Mouse (Mus musculus): ENCODE results near the gene Dixdc1. TPM values are rescaled to one million over a fixed set of nuclear protein-coding genes. Genes with fewer than 3 reads are reported as not detected.

Gene Dixdc1
- polyA plus RNA-seq (2012; rRNA removed): 4.6 and 5.3 TPM in 2 replicates

- peak within 1 kb of the TSS; percentile 48 for H3K27ac ChIP-seq (ENCODE audit: insufficient read depth, low read depth, low read length)
- H3K36me3 ChIP-seq (ENCODE audit: control insufficient read depth, insufficient read depth, low read length): no peaks in the 10 kb centered on the region; the same call in 1 of the 2 replicates
- H3K27me3 ChIP-seq (replicated peaks; ENCODE audit: control insufficient read depth, insufficient read depth, low read length): no peaks in the 10 kb centered on the region
- peak; percentile 97 for DNase-seq
- TF ChIP-seq CTCF (conservative IDR thresholded peaks at IDR 0.05; ENCODE audit: insufficient read depth, insufficient read length, low read depth, low read length): no peak
- TF ChIP-seq POLR2A (IDR thresholded peaks at IDR 0.05; ENCODE audit: low read depth, low read length): no peak
- H3K4me3 ChIP-seq (ENCODE audit: insufficient read depth, low read depth, low read length): peak within 1 kb of the TSS; percentile 11; the same call in 1 of the 2 replicates
- no peaks in the 10 kb centered on the region; the same call in 1 of the 2 replicates for H3K4me1 ChIP-seq (ENCODE audit: control insufficient read depth, insufficient read depth, low read length)
- 10% methylated on average over 36 of the region's 36 CpGs for WGBS
Observed at GRCm38 (mm10) chr9:50738914-50739870, at the start of gene Dixdc1. Gene Dixdc1 (minus strand): TSS chr9:50739517.

DNA sequence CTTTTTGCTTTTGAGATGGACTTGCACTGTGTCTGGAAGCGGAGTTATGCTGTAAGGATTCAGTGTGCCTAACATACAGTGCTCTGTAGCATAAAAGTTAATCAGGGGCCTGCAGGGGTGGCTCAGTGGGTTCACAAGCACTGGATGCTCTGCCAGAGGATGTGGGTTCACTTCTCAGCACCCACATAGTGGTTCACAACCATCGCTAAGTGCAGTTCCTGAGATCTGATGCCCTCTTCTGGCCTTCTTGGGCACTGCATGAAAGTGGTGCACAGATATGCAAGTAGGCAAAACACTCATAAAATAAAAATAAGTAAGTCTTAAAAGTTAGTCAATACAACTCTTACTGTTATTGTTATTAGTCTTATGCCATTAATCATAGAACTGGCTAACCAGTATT, 42.8 kb upstream of the Dixdc1 start:
- DNase-seq: peak; percentile 45
- no peaks in the 10 kb centered on the region for H3K36me3 ChIP-seq (ENCODE audit: control insufficient read depth, insufficient read depth, low read length)
- TF ChIP-seq POLR2A (IDR thresholded peaks at IDR 0.05; ENCODE audit: low read depth, low read length) (no peak), CTCF (conservative IDR thresholded peaks at IDR 0.05; ENCODE audit: insufficient read depth, insufficient read length, low read depth, low read length) (peak; percentile 55)
- H3K4me3 ChIP-seq (ENCODE audit: insufficient read depth, low read depth, low read length): no peak overlapping the region
- no peak overlapping the region for H3K27ac ChIP-seq (ENCODE audit: insufficient read depth, low read depth, low read length)
- no peaks in the 10 kb centered on the region for H3K4me1 ChIP-seq (ENCODE audit: control insufficient read depth, insufficient read depth, low read length)
- 91% methylated on average over 2 of the region's 2 CpGs for WGBS
- H3K27me3 ChIP-seq (replicated peaks; ENCODE audit: control insufficient read depth, insufficient read depth, low read length): no peaks in the 10 kb centered on the region

DNA sequence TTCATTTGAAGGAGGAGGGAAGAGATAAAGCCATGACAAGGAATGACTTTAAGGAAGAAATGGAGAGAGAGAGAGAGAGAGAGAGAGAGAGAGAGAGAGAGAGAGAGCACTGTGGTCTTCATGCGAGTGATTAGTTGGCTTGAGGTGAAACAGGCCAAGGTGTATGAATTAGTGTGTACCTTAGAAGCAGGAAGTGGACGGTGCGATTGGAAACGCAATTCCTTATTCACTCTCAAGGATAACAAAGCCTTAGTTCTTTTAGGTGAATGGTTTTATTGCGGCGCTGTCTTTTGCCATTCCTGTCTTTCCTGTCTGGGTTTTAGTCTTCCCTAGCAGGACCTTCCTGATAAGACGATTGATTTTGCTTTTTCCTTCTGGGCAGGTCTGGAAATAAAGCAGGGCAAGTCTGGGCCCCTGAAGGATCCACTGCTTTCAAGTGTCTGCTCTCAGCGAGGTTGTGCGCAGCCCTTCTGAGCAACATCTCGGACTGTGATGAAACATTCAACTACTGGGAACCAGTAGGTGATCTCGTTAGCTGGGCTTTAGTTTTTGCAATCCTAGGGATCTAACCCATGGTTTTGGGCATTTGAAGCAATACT, 36.9 kb upstream of the Dixdc1 start:
- Histone ChIP-seq H3K36me3 (ENCODE audit: control insufficient read depth, insufficient read depth, low read length) (no peaks in the 10 kb centered on the region), H3K4me1 (ENCODE audit: control insufficient read depth, insufficient read depth, low read length) (peaks cover 16% of the 10 kb centered on the region; the same call in 1 of the 2 replicates), H3K27me3 (replicated peaks; ENCODE audit: control insufficient read depth, insufficient read depth, low read length) (no peaks in the 10 kb centered on the region), H3K4me3 (ENCODE audit: insufficient read depth, low read depth, low read length) (peak overlapping the region; percentile 81; the same call in 1 of the 2 replicates), H3K27ac (ENCODE audit: insufficient read depth, low read depth, low read length) (no peak overlapping the region)
- whole genome bisulfite sequencing: 65% methylated on average over 11 of the region's 11 CpGs
- TF ChIP-seq POLR2A (IDR thresholded peaks at IDR 0.05; ENCODE audit: low read depth, low read length) (no peak), CTCF (conservative IDR thresholded peaks at IDR 0.05; ENCODE audit: insufficient read depth, insufficient read length, low read depth, low read length) (no peak)
- no peak for DNase-seq

GRCm38 (mm10) chr9:50775662-50776126, 36.4 kb upstream of the Dixdc1 start:
- DNase-seq: no peak
- H3K4me1 ChIP-seq (ENCODE audit: control insufficient read depth, insufficient read depth, low read length): peaks cover 16% of the 10 kb centered on the region; the same call in 1 of the 2 replicates

DNA sequence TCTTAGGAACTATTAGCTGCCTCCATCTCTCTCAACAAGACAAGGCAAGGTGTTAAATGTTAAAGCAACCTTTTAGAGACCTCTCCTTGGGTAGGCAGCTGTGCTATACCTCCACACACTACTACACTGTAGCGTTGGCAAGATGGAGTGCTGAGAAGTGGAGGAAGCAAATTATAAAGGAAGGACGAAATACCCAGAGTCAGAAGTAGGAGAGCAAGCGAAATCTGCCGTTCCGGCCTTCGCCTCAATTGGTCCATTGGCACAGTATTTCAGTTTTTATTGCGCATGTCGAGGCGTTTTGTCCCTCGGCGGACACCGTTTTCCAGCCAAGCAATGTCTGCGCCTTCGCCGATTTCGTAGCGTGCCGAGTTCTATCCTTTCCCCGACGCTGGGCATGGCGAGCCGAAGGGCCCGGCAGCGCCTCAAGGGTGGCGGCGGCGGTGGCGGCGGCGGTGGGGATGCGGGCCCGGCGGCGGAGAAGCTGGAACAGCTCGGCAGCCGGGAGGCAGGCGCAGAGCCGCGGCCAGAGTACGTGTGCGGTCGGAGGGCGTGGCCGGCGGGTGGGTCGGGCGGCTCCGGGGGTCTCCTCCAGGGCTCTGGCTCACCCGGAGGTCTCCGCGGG, 35.8 kb upstream of the Dixdc1 start, which contains the start of the genes Alg9 and 1110032A03Rik:
Gene Alg9 (plus strand): TSS at position 29 of the 622 bp plus-strand sequence.
Gene 1110032A03Rik (minus strand): TSS at position 530 of the 622 bp plus-strand sequence.
- H3K4me3 ChIP-seq (ENCODE audit: insufficient read depth, low read depth, low read length): peak within 1 kb of the TSS; percentile 81
- H3K36me3 ChIP-seq (ENCODE audit: control insufficient read depth, insufficient read depth, low read length): no peaks in the 10 kb centered on the region
- H3K27me3 ChIP-seq (replicated peaks; ENCODE audit: control insufficient read depth, insufficient read depth, low read length): no peaks in the 10 kb centered on the region
- H3K4me1 ChIP-seq (ENCODE audit: control insufficient read depth, insufficient read depth, low read length): peaks cover 16% of the 10 kb centered on the region; the same call in 1 of the 2 replicates
- WGBS: under 1% methylated on average over 50 of the region's 51 CpGs
- TF ChIP-seq POLR2A (IDR thresholded peaks at IDR 0.05; ENCODE audit: low read depth, low read length) (no peak), CTCF (conservative IDR thresholded peaks at IDR 0.05; ENCODE audit: insufficient read depth, insufficient read length, low read depth, low read length) (no peak)
- peak; percentile 92 for DNase-seq
- peak within 1 kb of the TSS; percentile 69 for H3K27ac ChIP-seq (ENCODE audit: insufficient read depth, low read depth, low read length)

More at GRCm38 (mm10) chr9:50775662-50776126, 36.4 kb upstream of the Dixdc1 start:
- TF ChIP-seq POLR2A (IDR thresholded peaks at IDR 0.05; ENCODE audit: low read depth, low read length) (no peak), CTCF (conservative IDR thresholded peaks at IDR 0.05; ENCODE audit: insufficient read depth, insufficient read length, low read depth, low read length) (no peak)
- Histone ChIP-seq H3K36me3 (ENCODE audit: control insufficient read depth, insufficient read depth, low read length) (no peaks in the 10 kb centered on the region), H3K4me3 (ENCODE audit: insufficient read depth, low read depth, low read length) (peak overlapping the region; percentile 81), H3K27me3 (replicated peaks; ENCODE audit: control insufficient read depth, insufficient read depth, low read length) (no peaks in the 10 kb centered on the region), H3K27ac (ENCODE audit: insufficient read depth, low read depth, low read length) (no peak overlapping the region)
- WGBS: under 1% methylated on average over 30 of the region's 30 CpGs

DNA sequence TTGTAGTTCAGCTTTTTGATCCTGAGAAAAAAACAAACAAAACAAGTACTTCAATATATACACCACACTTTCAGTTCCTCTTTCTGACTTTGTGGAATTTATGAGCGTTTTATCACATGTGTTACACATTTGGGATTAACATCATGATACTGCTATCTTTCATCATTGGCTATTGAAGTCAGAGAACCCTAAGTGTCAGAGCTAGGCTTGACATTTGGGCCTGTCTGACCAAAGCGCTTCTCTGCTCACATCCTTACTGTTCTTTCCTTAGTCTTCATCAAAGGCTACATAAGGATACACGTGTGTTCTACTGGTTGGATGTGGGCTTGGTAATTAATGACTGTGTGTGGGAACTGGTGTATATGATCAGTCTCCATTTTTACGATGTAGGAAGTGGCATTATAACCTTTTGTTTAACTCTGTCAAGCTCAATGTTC, 34.7 kb upstream of the Dixdc1 start:
- no peak overlapping the region for H3K4me3 ChIP-seq (ENCODE audit: insufficient read depth, low read depth, low read length)
- DNase-seq: no peak
- H3K27me3 ChIP-seq (replicated peaks; ENCODE audit: control insufficient read depth, insufficient read depth, low read length): no peaks in the 10 kb centered on the region

More for the DNA sequence above, 34.7 kb upstream of the Dixdc1 start:
- TF ChIP-seq CTCF (conservative IDR thresholded peaks at IDR 0.05; ENCODE audit: insufficient read depth, insufficient read length, low read depth, low read length) (no peak), POLR2A (IDR thresholded peaks at IDR 0.05; ENCODE audit: low read depth, low read length) (no peak)
- peaks cover 16% of the 10 kb centered on the region; the same call in 1 of the 2 replicates for H3K4me1 ChIP-seq (ENCODE audit: control insufficient read depth, insufficient read depth, low read length)
- H3K36me3 ChIP-seq (ENCODE audit: control insufficient read depth, insufficient read depth, low read length): no peaks in the 10 kb centered on the region
- no peak overlapping the region for H3K27ac ChIP-seq (ENCODE audit: insufficient read depth, low read depth, low read length)
- 66% methylated on average over 4 of the region's 4 CpGs for WGBS

All from kidney, adult 2 months (tissue).